Mouse (Mus musculus): ENCODE results near the gene Nrsn2. TPM values are rescaled to one million over a fixed set of nuclear protein-coding genes. Genes with fewer than 3 reads are reported as not detected.

The Nrsn2 gene
- polyA plus RNA-seq, 1 experiment from 2014 or later = 8.2 TPM

DNA sequence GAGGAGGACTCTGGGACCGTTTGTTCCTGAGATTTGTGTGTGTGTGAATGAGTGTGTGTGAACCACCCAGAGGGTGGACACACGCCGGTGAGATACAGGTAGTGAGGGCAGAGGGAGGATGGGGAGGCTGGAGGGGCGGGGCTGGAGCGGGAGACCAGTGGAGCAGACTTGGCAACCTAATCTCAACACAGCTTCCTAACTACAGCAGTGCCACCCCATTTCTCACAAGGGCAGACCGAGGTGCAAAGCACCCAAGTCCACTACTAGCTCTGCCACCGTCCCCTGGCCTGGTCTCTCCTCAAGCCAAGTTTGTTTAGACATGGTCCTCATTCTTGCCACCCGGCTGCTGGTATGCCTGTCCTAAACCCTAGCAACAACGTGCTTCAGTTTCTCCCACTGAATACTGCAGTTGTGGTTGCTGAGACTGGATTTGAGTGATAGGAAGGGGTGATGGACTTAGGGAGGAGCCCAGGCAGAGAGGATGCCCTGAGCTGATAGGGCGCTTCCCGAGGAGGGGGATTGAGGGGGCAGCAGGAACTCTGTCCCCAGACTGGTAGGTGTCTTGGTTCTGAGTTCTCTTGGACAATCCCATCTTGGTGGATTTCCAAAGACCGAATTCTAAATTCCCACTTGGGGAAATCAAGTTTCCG, 19.0 kb upstream of the Nrsn2 start:
- H3K9ac ChIP-seq (ENCODE audit: low read depth, low read length) = peak overlapping the region; percentile 96
- peaks cover 9% of the 10 kb centered on the region; the same call in 1 of the 2 replicates for H3K4me1 ChIP-seq (replicated peaks; ENCODE audit: control insufficient read depth, insufficient read depth, low read length)
- no peaks in the 10 kb centered on the region for H3K36me3 ChIP-seq (ENCODE audit: control insufficient read depth, insufficient read depth, low read length)
- ATAC-seq (ENCODE audit: low FRiP score) = no peak
- H3K27me3 ChIP-seq (ENCODE audit: control insufficient read depth, insufficient read depth, low read length) = no peaks in the 10 kb centered on the region
- 30% methylated on average over 13 of the region's 13 CpGs for WGBS
- DNase-seq (ENCODE audit: low spot score) = no peak
- no peaks in the 10 kb centered on the region for H3K9me3 ChIP-seq (ENCODE audit: control insufficient read depth, low read length)
- 0 out of 2 replicates have a peak overlapping the region, but pooled peaks have one; percentile 24 for H3K27ac ChIP-seq (ENCODE audit: low read depth, low read length)
- peak overlapping the region; percentile 87 for H3K4me2 ChIP-seq (replicated peaks; ENCODE audit: low read depth, low read length)
- H3K4me3 ChIP-seq (ENCODE audit: low read depth, low read length) = peak overlapping the region; percentile 79

DNA sequence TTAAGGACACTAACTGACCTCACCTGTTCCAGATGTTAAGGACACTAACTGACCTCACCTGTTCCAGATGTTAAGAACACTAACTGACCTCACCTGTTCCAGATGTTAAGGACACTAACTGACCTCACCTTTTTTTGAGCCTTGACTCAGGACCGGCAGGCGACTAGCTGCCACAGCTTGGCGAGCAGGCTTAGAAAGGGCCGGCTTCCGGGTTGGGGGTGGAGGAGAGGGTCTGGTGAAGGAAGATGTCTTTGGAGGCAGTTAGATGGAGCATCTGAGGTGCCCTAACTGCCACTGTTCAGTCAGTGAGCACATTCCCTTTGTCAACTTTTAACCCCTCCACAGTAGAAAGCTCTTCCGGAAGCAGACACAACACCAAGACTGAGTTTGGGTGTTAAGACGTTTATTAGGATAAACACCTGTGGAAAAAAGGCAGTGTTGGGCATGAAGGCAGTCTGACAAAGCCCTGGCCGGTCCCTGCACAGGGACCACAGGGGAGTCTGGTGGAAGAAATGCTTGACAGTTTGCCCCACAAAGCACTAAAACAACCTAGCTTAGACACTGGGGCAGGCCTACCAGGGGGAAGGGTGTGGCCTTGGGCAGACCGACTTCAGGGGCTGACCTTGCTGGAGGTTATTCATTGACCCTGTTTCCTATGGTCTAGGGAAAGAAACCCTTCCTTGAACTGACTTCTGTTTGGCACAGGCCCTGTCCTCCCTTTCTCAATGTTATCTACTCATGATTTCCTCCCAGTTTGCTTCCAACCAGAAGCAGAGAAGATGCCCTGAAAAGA, 17.0 kb upstream of the Nrsn2 start:
- DNase-seq (ENCODE audit: low spot score) = no peak
- no peaks in the 10 kb centered on the region for H3K27me3 ChIP-seq (ENCODE audit: control insufficient read depth, insufficient read depth, low read length)
- H3K4me1 ChIP-seq (replicated peaks; ENCODE audit: control insufficient read depth, insufficient read depth, low read length) = peaks cover 9% of the 10 kb centered on the region; the same call in 1 of the 2 replicates
- H3K9me3 ChIP-seq (ENCODE audit: control insufficient read depth, low read length) = no peaks in the 10 kb centered on the region
- H3K36me3 ChIP-seq (ENCODE audit: control insufficient read depth, insufficient read depth, low read length) = no peaks in the 10 kb centered on the region
- H3K4me2 ChIP-seq (replicated peaks; ENCODE audit: low read depth, low read length) = no peak overlapping the region; the same call in 1 of the 2 replicates
- H3K27ac ChIP-seq (ENCODE audit: low read depth, low read length) = no peak overlapping the region
- ATAC-seq (ENCODE audit: low FRiP score) = no peak
- 56% methylated on average over 9 of the region's 9 CpGs for WGBS
- H3K9ac ChIP-seq (ENCODE audit: low read depth, low read length) = no peak overlapping the region
- H3K4me3 ChIP-seq (ENCODE audit: low read depth, low read length) = no peak overlapping the region

DNA sequence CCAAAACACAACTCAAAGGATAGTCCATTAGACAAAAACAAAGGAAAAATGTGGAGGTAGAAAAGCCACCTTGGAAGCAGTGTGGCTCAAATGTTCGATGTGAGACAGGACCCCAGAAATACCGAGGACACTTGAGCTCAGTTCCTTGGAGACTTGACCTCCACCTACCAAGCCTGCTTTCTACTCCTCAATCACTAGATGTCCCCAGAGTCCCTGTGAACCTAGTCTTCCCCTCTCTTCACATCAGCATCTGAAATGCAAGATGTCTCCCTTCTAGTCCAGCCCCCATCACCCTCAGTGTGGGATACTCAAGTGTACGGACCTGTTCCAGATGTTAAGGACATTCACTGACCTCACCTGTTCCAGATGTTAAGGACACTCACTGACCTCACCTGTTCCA, 16.3 kb upstream of the Nrsn2 start:
- Histone ChIP-seq H3K4me3 (ENCODE audit: low read depth, low read length) (no peak overlapping the region), H3K36me3 (ENCODE audit: control insufficient read depth, insufficient read depth, low read length) (no peaks in the 10 kb centered on the region), H3K4me1 (replicated peaks; ENCODE audit: control insufficient read depth, insufficient read depth, low read length) (peaks cover 9% of the 10 kb centered on the region; the same call in 1 of the 2 replicates), H3K4me2 (replicated peaks; ENCODE audit: low read depth, low read length) (no peak overlapping the region), H3K27ac (ENCODE audit: low read depth, low read length) (no peak overlapping the region), H3K27me3 (ENCODE audit: control insufficient read depth, insufficient read depth, low read length) (no peaks in the 10 kb centered on the region), H3K9me3 (ENCODE audit: control insufficient read depth, low read length) (no peaks in the 10 kb centered on the region), H3K9ac (ENCODE audit: low read depth, low read length) (no peak overlapping the region)
- ATAC-seq (ENCODE audit: low FRiP score) (no peak), DNase-seq (ENCODE audit: low spot score) (peak; percentile 66)
- 13% methylated on average over 3 of the region's 3 CpGs for WGBS

DNA sequence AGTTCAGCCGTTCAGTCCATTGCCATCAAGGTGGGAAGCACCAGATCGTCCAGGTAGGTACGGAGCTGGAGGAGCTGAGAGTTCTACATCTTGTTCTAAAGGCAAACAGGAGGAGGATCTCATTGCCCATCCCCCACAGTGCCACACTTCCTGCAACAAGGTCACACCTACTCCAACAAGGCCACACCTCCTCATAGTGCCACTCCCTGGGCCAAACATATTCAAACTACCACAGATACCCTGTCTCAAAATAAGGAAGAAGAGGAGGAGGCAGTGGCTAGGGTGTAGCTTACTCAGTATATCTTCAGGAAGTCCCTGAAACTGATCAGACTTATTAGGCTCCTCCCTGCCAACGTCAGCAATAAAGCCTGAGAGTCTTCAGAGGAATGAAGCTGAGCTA, 7.8 kb upstream of the Nrsn2 start:
- no peaks in the 10 kb centered on the region for H3K4me1 ChIP-seq (replicated peaks; ENCODE audit: control insufficient read depth, insufficient read depth, low read length)
- no peak overlapping the region for H3K4me2 ChIP-seq (replicated peaks; ENCODE audit: low read depth, low read length)
- no peak overlapping the region for H3K4me3 ChIP-seq (ENCODE audit: low read depth, low read length)
- no peak overlapping the region for H3K9ac ChIP-seq (ENCODE audit: low read depth, low read length)
- no peaks in the 10 kb centered on the region for H3K9me3 ChIP-seq (ENCODE audit: control insufficient read depth, low read length)
- WGBS = 84% methylated on average over 4 of the region's 4 CpGs
- no peaks in the 10 kb centered on the region for H3K36me3 ChIP-seq (ENCODE audit: control insufficient read depth, insufficient read depth, low read length)
- no peak overlapping the region for H3K27ac ChIP-seq (ENCODE audit: low read depth, low read length)
- ATAC-seq (ENCODE audit: low FRiP score) (no peak), DNase-seq (ENCODE audit: low spot score) (no peak)
- H3K27me3 ChIP-seq (ENCODE audit: control insufficient read depth, insufficient read depth, low read length) = no peaks in the 10 kb centered on the region

DNA sequence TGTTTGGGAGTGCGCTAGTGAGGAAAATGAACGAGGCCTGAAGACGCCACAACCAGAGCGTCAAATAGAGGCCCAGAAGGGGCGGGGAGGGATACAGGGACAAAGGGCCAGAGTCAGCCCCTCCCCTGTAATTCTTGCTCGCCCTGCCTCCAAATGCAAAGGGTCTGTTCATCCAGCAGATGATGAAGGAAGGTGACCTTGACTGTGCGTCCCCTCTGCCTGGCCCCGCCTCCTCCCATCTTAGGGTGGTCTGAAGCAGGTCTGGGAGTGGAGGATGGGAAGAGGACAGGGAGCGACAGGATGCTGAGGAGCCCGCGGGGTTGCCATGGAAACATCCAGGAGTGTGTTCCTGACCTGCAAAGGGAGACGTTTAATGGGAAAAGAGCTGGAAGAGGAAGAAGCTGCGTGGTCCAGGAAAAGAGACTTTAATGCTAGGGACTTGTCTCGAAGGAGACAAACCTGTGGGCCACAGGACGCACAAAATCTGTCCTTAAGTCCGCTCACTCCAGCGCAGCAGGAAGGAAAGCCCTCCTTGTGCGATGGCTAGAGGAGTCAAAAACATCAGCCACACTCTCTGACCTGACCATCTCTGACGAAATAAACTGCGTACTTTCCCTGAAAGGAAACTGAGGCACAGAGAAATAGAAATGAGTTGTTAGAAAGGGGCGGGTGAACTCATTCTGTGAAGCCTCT, 640 bp downstream of the Nrsn2 start:
- peak; percentile 92 for ATAC-seq (ENCODE audit: low FRiP score)
- H3K4me3 ChIP-seq (ENCODE audit: low read depth, low read length) = peak overlapping the region; percentile 18; the same call in 1 of the 2 replicates
- WGBS = 4% methylated on average over 21 of the region's 21 CpGs
- no peaks in the 10 kb centered on the region for H3K36me3 ChIP-seq (ENCODE audit: control insufficient read depth, insufficient read depth, low read length)
- H3K9me3 ChIP-seq (ENCODE audit: control insufficient read depth, low read length) = no peaks in the 10 kb centered on the region
- peak; percentile 78 for DNase-seq (ENCODE audit: low spot score)
- 0 out of 2 replicates have a peak, but pooled peaks cover 2% of the 10 kb centered on the region for H3K27me3 ChIP-seq (ENCODE audit: control insufficient read depth, insufficient read depth, low read length)
- H3K27ac ChIP-seq (ENCODE audit: low read depth, low read length) = peak overlapping the region; percentile 80
- H3K4me1 ChIP-seq (replicated peaks; ENCODE audit: control insufficient read depth, insufficient read depth, low read length) = peaks cover 10% of the 10 kb centered on the region; the same call in 1 of the 2 replicates
- peak overlapping the region; percentile 56; the same call in 1 of the 2 replicates for H3K9ac ChIP-seq (ENCODE audit: low read depth, low read length)
- H3K4me2 ChIP-seq (replicated peaks; ENCODE audit: low read depth, low read length) = peak overlapping the region; percentile 40

DNA sequence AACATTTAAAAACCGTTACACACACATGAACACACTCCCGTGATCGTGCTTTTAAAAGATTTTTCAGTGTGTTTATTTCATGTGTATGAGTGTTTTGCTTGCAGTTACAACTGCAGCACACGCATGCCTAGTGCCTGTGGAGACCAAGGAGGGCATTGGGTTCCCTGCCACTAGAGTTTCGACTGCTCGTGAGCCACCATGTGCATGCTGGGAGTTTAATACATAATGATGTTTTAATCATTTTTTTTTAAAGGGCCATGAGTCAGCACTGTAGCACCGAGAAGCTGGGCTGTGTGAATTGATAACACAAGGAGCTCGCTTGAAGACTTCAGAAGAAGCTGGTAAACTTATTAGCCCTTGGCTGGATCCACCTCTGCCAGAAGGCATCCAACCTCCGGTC, 2.9 kb downstream of the Nrsn2 start:
- WGBS = 85% methylated on average over 9 of the region's 9 CpGs
- Histone ChIP-seq H3K36me3 (ENCODE audit: control insufficient read depth, insufficient read depth, low read length) (no peaks in the 10 kb centered on the region), H3K4me3 (ENCODE audit: low read depth, low read length) (no peak overlapping the region), H3K27me3 (ENCODE audit: control insufficient read depth, insufficient read depth, low read length) (0 out of 2 replicates have a peak, but pooled peaks cover 4% of the 10 kb centered on the region), H3K4me2 (replicated peaks; ENCODE audit: low read depth, low read length) (no peak overlapping the region), H3K9ac (ENCODE audit: low read depth, low read length) (no peak overlapping the region), H3K9me3 (ENCODE audit: control insufficient read depth, low read length) (no peaks in the 10 kb centered on the region), H3K4me1 (replicated peaks; ENCODE audit: control insufficient read depth, insufficient read depth, low read length) (peaks cover 10% of the 10 kb centered on the region; the same call in 1 of the 2 replicates), H3K27ac (ENCODE audit: low read depth, low read length) (no peak overlapping the region)
- ATAC-seq (ENCODE audit: low FRiP score) (no peak), DNase-seq (ENCODE audit: low spot score) (no peak)

DNA sequence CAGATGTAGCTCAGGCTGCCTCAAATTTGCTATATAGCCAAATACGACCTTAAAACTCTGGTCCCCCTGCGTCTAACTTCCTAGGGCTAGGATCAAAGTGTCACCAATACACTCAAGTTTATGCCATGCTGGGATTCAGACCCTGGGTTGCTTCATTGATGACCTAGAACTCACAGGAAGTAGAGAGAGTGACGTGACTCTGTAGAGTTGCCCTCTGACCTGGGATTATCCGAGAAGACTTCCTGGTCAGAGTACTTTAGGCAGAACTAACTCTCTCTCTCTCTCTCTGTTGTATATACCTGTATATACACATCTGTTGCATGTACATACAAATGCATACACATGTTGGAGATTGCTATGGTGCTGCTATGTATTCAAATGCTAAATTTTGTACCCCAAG, 3.8 kb downstream of the Nrsn2 start:
- no peaks in the 10 kb centered on the region for H3K36me3 ChIP-seq (ENCODE audit: control insufficient read depth, insufficient read depth, low read length)
- ATAC-seq (ENCODE audit: low FRiP score) = no peak
- no peak overlapping the region for H3K4me2 ChIP-seq (replicated peaks; ENCODE audit: low read depth, low read length)
- 0 out of 2 replicates have a peak, but pooled peaks cover 4% of the 10 kb centered on the region for H3K27me3 ChIP-seq (ENCODE audit: control insufficient read depth, insufficient read depth, low read length)
- peaks cover 10% of the 10 kb centered on the region; the same call in 1 of the 2 replicates for H3K4me1 ChIP-seq (replicated peaks; ENCODE audit: control insufficient read depth, insufficient read depth, low read length)
- WGBS = 70% methylated on average over 4 of the region's 4 CpGs
- H3K4me3 ChIP-seq (ENCODE audit: low read depth, low read length) = no peak overlapping the region
- no peaks in the 10 kb centered on the region for H3K9me3 ChIP-seq (ENCODE audit: control insufficient read depth, low read length)
- H3K9ac ChIP-seq (ENCODE audit: low read depth, low read length) = no peak overlapping the region
- no peak overlapping the region for H3K27ac ChIP-seq (ENCODE audit: low read depth, low read length)
- no peak for DNase-seq (ENCODE audit: low spot score)

DNA sequence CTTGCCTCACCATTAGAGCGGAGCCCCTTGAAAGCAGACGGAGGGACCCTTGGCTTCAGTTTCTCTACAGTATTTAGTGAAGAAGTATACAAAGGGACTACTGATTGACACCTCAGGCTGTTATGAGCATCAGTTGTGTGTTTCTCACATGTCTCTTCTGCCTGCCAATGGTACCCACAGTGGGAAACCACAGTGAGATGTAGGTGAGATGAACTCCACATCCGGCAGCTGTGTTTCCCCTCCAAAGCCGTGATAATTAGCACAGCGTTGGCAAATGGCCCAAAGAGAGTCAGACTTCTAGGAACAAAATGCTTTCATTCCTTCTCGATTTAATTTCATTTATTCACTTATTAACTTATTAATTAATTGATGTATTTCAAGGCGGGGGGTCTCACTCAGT, 4.3 kb downstream of the Nrsn2 start:
- no peak for ATAC-seq (ENCODE audit: low FRiP score)
- no peak for DNase-seq (ENCODE audit: low spot score)
- no peak overlapping the region for H3K9ac ChIP-seq (ENCODE audit: low read depth, low read length)
- H3K4me2 ChIP-seq (replicated peaks; ENCODE audit: low read depth, low read length) = no peak overlapping the region
- H3K9me3 ChIP-seq (ENCODE audit: control insufficient read depth, low read length) = no peaks in the 10 kb centered on the region
- no peak overlapping the region for H3K27ac ChIP-seq (ENCODE audit: low read depth, low read length)
- 88% methylated on average over 7 of the region's 7 CpGs for WGBS
- H3K27me3 ChIP-seq (ENCODE audit: control insufficient read depth, insufficient read depth, low read length) = peaks cover 4% of the 10 kb centered on the region; the same call in 1 of the 2 replicates
- H3K4me3 ChIP-seq (ENCODE audit: low read depth, low read length) = no peak overlapping the region
- H3K4me1 ChIP-seq (replicated peaks; ENCODE audit: control insufficient read depth, insufficient read depth, low read length) = peaks cover 10% of the 10 kb centered on the region; the same call in 1 of the 2 replicates
- no peaks in the 10 kb centered on the region for H3K36me3 ChIP-seq (ENCODE audit: control insufficient read depth, insufficient read depth, low read length)

Measured in hindbrain, embryonic 11.5 days (tissue).